Mouse (Mus musculus) heart, adult 2 months (tissue): ENCODE results near the gene Camk1d.

ENCODE experiments used
- CTCF ChIP-seq: fragments of 200-600 bp; IDR thresholded peaks from 2 replicates; pipeline ENCODE4 v1.8.1; 2022; ENCODE audit warnings: antibody characterized with exemption, mild to moderate bottlenecking, moderate library complexity
- EP300 ChIP-seq: fragments of 200-500 bp; IDR thresholded peaks from 2 replicates; pipeline ENCODE4 v1.6.1; 2011; ENCODE audit warnings: low read depth, low read length, control low read depth; ENCODE audit not compliant: insufficient read depth
- POLR2A ChIP-seq: fragments of 200-500 bp; IDR thresholded peaks from 2 replicates; pipeline ENCODE4 v1.6.1; 2011; ENCODE audit warnings: mild to moderate bottlenecking, low read depth, low read length, control low read depth; ENCODE audit not compliant: insufficient read depth

- no peak for TF ChIP-seq POLR2A
- no peak for TF ChIP-seq CTCF
- TF ChIP-seq EP300: no peak
Observed at GRCm38 (mm10) chr2:5681302-5681701, 33.0 kb downstream of the Camk1d start.
